Mouse (Mus musculus) left cerebral cortex, adult 8-10 months (tissue): ENCODE results near the gene Uroc1. TPM values are rescaled to one million over a fixed set of nuclear protein-coding genes. Genes with fewer than 3 reads are reported as not detected.

ENCODE experiments used
- DNase-seq, 2 experiments: peaks; one replicate each; pipeline ENCODE4 v3.0.0; 2022; ENCODE audit warnings: low spot score in 2 of 2
- total RNA-seq, 4 experiments: library from RNA; stranded (reverse); gene quantifications; 2 replicates each; pipeline ENCODE4 v1.2.4; 2022

The Uroc1 gene
- not detected for total RNA-seq

GRCm38 (mm10) chr6:90332561-90333425, at the start of gene Uroc1:
Gene Uroc1, plus strand, starts transcription at chr6:90333284.
- no peak for DNase-seq

- DNase-seq = no peak
These were observed 44.8 kb upstream of the Uroc1 start for GRCm38 (mm10) chr6:90288265-90288664.

GRCm38 (mm10) chr6:90300919-90301318, 32.2 kb upstream of the Uroc1 start, which contains the start of gene BC048671:
Gene BC048671, plus strand, starts transcription at chr6:90301219.
- no peak for DNase-seq

GRCm38 (mm10) chr6:90306315-90306975, 26.6 kb upstream of the Uroc1 start:
- DNase-seq = no peak

- no peak for DNase-seq
These were observed 24.0 kb upstream of the Uroc1 start for GRCm38 (mm10) chr6:90308839-90309778.

- DNase-seq = peak in 1 of 2 experiments; percentile 30
These were observed 17.1 kb upstream of the Uroc1 start for GRCm38 (mm10) chr6:90315961-90316360.

GRCm38 (mm10) chr6:90317510-90318258, 15.4 kb upstream of the Uroc1 start:
- DNase-seq = no peak

- DNase-seq = no peak
These were observed 14.1 kb upstream of the Uroc1 start for GRCm38 (mm10) chr6:90319019-90319418.

- no peak for DNase-seq
These were observed 13.5 kb upstream of the Uroc1 start for GRCm38 (mm10) chr6:90319475-90320191.

- DNase-seq = no peak
These were observed 12.7 kb upstream of the Uroc1 start for GRCm38 (mm10) chr6:90320429-90320828.

- DNase-seq = no peak
These were observed 11.3 kb upstream of the Uroc1 start for GRCm38 (mm10) chr6:90321811-90322210.

GRCm38 (mm10) chr6:90324026-90324425, 9.1 kb upstream of the Uroc1 start:
- DNase-seq = no peak

GRCm38 (mm10) chr6:90324463-90324862, 8.6 kb upstream of the Uroc1 start:
- no peak for DNase-seq

GRCm38 (mm10) chr6:90324991-90325390, 8.1 kb upstream of the Uroc1 start, which contains the start of gene Chst13:
Gene Chst13, minus strand, starts transcription at chr6:90325185.
- DNase-seq = no peak

GRCm38 (mm10) chr6:90327670-90328069, 5.4 kb upstream of the Uroc1 start:
- peak in 1 of 2 experiments; percentile 12 for DNase-seq

- peak; percentile 5 to 52 for DNase-seq
These were observed 3.1 kb upstream of the Uroc1 start for GRCm38 (mm10) chr6:90329953-90330352.

GRCm38 (mm10) chr6:90334244-90334643, 1.2 kb downstream of the Uroc1 start:
- no peak for DNase-seq

GRCm38 (mm10) chr6:90342343-90342742, 9.3 kb downstream of the Uroc1 start:
- no peak for DNase-seq

GRCm38 (mm10) chr6:90347183-90347582, 14.1 kb downstream of the Uroc1 start:
- no peak for DNase-seq

GRCm38 (mm10) chr6:90348500-90348899, 15.4 kb downstream of the Uroc1 start:
- no peak for DNase-seq
